Mouse (Mus musculus) thymus, adult 2 months (tissue): Measurements from ENCODE around the gene 5730522E02Rik. TPM values are rescaled to one million over a fixed set of nuclear protein-coding genes. Genes with fewer than 3 reads are reported as not detected.

Experiments used
- DNase-seq: peaks from one replicate; pipeline ENCODE4 v3.0.0; 2021
- H3K27ac ChIP-seq: fragments of 200-500 bp; 2 replicates; pipeline ENCODE4 v1.5.1; 2012; ENCODE audit warnings: low read length, control low read depth; ENCODE audit not compliant: control insufficient read depth, insufficient read depth
- H3K27me3 ChIP-seq: fragments of 200-500 bp; 2 replicates; pipeline ENCODE4 v1.6.1; 2012; ENCODE audit warnings: mild to moderate bottlenecking, low read length, moderate library complexity, mixed read lengths; ENCODE audit not compliant: control insufficient read depth, insufficient read depth
- H3K36me3 ChIP-seq: fragments of 200-500 bp; 2 replicates; pipeline ENCODE4 v1.6.1; 2012; ENCODE audit warnings: mild to moderate bottlenecking, low read length, moderate library complexity; ENCODE audit not compliant: control insufficient read depth, insufficient read depth
- H3K4me1 ChIP-seq: fragments of 200-500 bp; replicated peaks from 2 replicates; pipeline ENCODE4 v1.6.1; 2012; ENCODE audit warnings: low read length; ENCODE audit not compliant: control insufficient read depth, insufficient read depth
- H3K4me3 ChIP-seq: fragments of 200-500 bp; 2 replicates; pipeline ENCODE4 v1.5.1; 2012; ENCODE audit warnings: mild to moderate bottlenecking, low read length, control low read depth, moderate library complexity; ENCODE audit not compliant: control insufficient read depth, insufficient read depth
- CTCF ChIP-seq: fragments of 200-500 bp; IDR thresholded peaks from 2 replicates; pipeline ENCODE4 v1.5.1; 2012; ENCODE audit warnings: mild to moderate bottlenecking, control low read depth, low read length, moderate library complexity, borderline replicate concordance; ENCODE audit not compliant: control insufficient read depth, poor library complexity, insufficient read depth; ENCODE audit errors: extremely low read depth
- POLR2A ChIP-seq: fragments of 200-500 bp; IDR thresholded peaks from 2 replicates; pipeline ENCODE4 v1.6.1; 2012; ENCODE audit warnings: mild to moderate bottlenecking, low read length, control low read depth, moderate library complexity; ENCODE audit not compliant: control insufficient read depth, poor library complexity, insufficient read depth; ENCODE audit errors: extremely low read depth
- WGBS: fragments of 180-500 bp; shearing (Covaris S2); methylation state at CpG from one replicate; pipeline ENCODE4 v1.1.7; 2018; 5-methylcytosine and 5-hydroxymethylcytosine counted together
- polyA plus RNA-seq: library from polyadenylated mRNA; depleted of rRNA; stranded (reverse); fragments of >200 nt; gene quantifications from 2 replicates; pipeline ENCODE4 v1.2.3, GENCODE M21; 2012

5730522E02Rik gene
- polyA plus RNA-seq, 1 experiment = 0.23 TPM

GRCm38 (mm10) chr11:26061471-26062137, 149.0 kb downstream of the 5730522E02Rik start:
- no peak overlapping the region for H3K4me3 ChIP-seq
- no peak for TF ChIP-seq CTCF
- TF ChIP-seq POLR2A = no peak
- H3K27ac ChIP-seq = no peak overlapping the region
- H3K4me1 ChIP-seq = no peaks in the 10 kb centered on the region
- DNase-seq = no peak
- no peaks in the 10 kb centered on the region for H3K27me3 ChIP-seq
- 92% methylated on average over 8 of the region's 8 CpGs for WGBS
- no peaks in the 10 kb centered on the region for H3K36me3 ChIP-seq

- WGBS = 73% methylated on average over 2 of the region's 2 CpGs
- Histone ChIP-seq H3K4me3 (no peak overlapping the region), H3K27ac (no peak overlapping the region), H3K27me3 (no peaks in the 10 kb centered on the region), H3K36me3 (no peaks in the 10 kb centered on the region), H3K4me1 (no peaks in the 10 kb centered on the region)
- TF ChIP-seq CTCF (no peak), POLR2A (no peak)
- DNase-seq = no peak
These were observed 197.0 kb downstream of the 5730522E02Rik start for GRCm38 (mm10) chr11:26013527-26013926.

- Histone ChIP-seq H3K27ac (no peak overlapping the region), H3K4me3 (no peak overlapping the region), H3K27me3 (no peaks in the 10 kb centered on the region), H3K4me1 (no peaks in the 10 kb centered on the region), H3K36me3 (no peaks in the 10 kb centered on the region)
- 83% methylated on average over 4 of the region's 4 CpGs for WGBS
- no peak for DNase-seq
- no peak for TF ChIP-seq POLR2A
- TF ChIP-seq CTCF = no peak
These were observed 206.5 kb downstream of the 5730522E02Rik start for GRCm38 (mm10) chr11:26004018-26004417.

- Histone ChIP-seq H3K27ac (no peak overlapping the region), H3K4me3 (no peak overlapping the region), H3K4me1 (no peaks in the 10 kb centered on the region), H3K27me3 (no peaks in the 10 kb centered on the region), H3K36me3 (no peaks in the 10 kb centered on the region)
- no peak for DNase-seq
- 91% methylated on average over 5 of the region's 5 CpGs for WGBS
- no peak for TF ChIP-seq CTCF
- TF ChIP-seq POLR2A = no peak
These were observed 210.8 kb downstream of the 5730522E02Rik start for GRCm38 (mm10) chr11:25999738-26000137.

GRCm38 (mm10) chr11:25997469-25997868, 213.1 kb downstream of the 5730522E02Rik start:
- H3K4me3 ChIP-seq = no peak overlapping the region
- no peaks in the 10 kb centered on the region for H3K36me3 ChIP-seq
- DNase-seq = no peak
- no peak overlapping the region for H3K27ac ChIP-seq
- no peak for TF ChIP-seq POLR2A
- no peak for TF ChIP-seq CTCF
- H3K4me1 ChIP-seq = no peaks in the 10 kb centered on the region
- 90% methylated on average over 4 of the region's 4 CpGs for WGBS
- H3K27me3 ChIP-seq = no peaks in the 10 kb centered on the region

- Histone ChIP-seq H3K4me1 (no peaks in the 10 kb centered on the region), H3K27me3 (no peaks in the 10 kb centered on the region), H3K27ac (no peak overlapping the region), H3K4me3 (no peak overlapping the region), H3K36me3 (no peaks in the 10 kb centered on the region)
- TF ChIP-seq POLR2A = no peak
- no peak for TF ChIP-seq CTCF
- WGBS = 86% methylated on average over 2 of the region's 2 CpGs
- DNase-seq = no peak
These were observed 216.4 kb downstream of the 5730522E02Rik start for GRCm38 (mm10) chr11:25994128-25994527.
